Mouse (Mus musculus) embryonic facial prominence, embryonic 15.5 days (tissue): Measurements from ENCODE around the gene Cnpy1. TPM values are rescaled to one million over a fixed set of nuclear protein-coding genes. Genes with fewer than 3 reads are reported as not detected.

Experiments
- ATAC-seq: fragments of 200-750 bp; cut with Nextera tagmentation; 2 replicates; pipeline ENCODE4 v1.8.0; 2017; ENCODE audit warnings: low read depth, moderate TSS enrichment; ENCODE audit not compliant: insufficient number of reproducible peaks, low FRiP score, low TSS enrichment
- H3K27ac ChIP-seq: fragments of 300-500 bp; sonication (generic); replicated peaks from 2 replicates; pipeline ENCODE4 v1.5.1; 2015; ENCODE audit warnings: mild to moderate bottlenecking, inconsistent platforms
- H3K27me3 ChIP-seq: fragments of 300-500 bp; sonication (generic); 2 replicates; pipeline ENCODE4 v1.6.1; 2015; ENCODE audit warnings: inconsistent platforms
- H3K36me3 ChIP-seq: fragments of 300-500 bp; sonication (generic); 2 replicates; pipeline ENCODE4 v1.6.1; 2015; ENCODE audit warnings: mild to moderate bottlenecking, inconsistent platforms
- H3K4me1 ChIP-seq: fragments of 300-500 bp; sonication (generic); 2 replicates; pipeline ENCODE4 v1.6.1; 2015; ENCODE audit warnings: inconsistent platforms
- H3K4me2 ChIP-seq: fragments of 300-500 bp; sonication (generic); replicated peaks from 2 replicates; pipeline ENCODE4 v1.6.1; 2015; ENCODE audit warnings: mild to moderate bottlenecking, inconsistent platforms
- H3K4me3 ChIP-seq: fragments of 300-500 bp; sonication (generic); replicated peaks from 2 replicates; pipeline ENCODE4 v1.5.1; 2015; ENCODE audit warnings: mild to moderate bottlenecking, inconsistent platforms
- H3K9ac ChIP-seq: fragments of 300-500 bp; sonication (generic); 2 replicates; pipeline ENCODE4 v1.6.1; 2015; ENCODE audit warnings: inconsistent platforms
- H3K9me3 ChIP-seq: fragments of 300-500 bp; sonication (generic); replicated peaks from 2 replicates; pipeline ENCODE4 v1.6.1; 2016; ENCODE audit warnings: inconsistent platforms
- WGBS: fragments of 180-500 bp; shearing (Covaris S2); methylation state at CpG from one replicate; pipeline ENCODE4 v1.1.7; 2015; 5-methylcytosine and 5-hydroxymethylcytosine counted together
- polyA plus RNA-seq: library from polyadenylated mRNA; unstranded; fragments of >200 nt; fragmentation: Nextera tagmentation; extraction: Ambion mirVana; gene quantifications from 2 replicates; pipeline ENCODE4 v1.2.1, GENCODE M21; 2015

The Cnpy1 gene
- polyA plus RNA-seq, 1 experiment from 2014 or later: 1.6 TPM

DNA sequence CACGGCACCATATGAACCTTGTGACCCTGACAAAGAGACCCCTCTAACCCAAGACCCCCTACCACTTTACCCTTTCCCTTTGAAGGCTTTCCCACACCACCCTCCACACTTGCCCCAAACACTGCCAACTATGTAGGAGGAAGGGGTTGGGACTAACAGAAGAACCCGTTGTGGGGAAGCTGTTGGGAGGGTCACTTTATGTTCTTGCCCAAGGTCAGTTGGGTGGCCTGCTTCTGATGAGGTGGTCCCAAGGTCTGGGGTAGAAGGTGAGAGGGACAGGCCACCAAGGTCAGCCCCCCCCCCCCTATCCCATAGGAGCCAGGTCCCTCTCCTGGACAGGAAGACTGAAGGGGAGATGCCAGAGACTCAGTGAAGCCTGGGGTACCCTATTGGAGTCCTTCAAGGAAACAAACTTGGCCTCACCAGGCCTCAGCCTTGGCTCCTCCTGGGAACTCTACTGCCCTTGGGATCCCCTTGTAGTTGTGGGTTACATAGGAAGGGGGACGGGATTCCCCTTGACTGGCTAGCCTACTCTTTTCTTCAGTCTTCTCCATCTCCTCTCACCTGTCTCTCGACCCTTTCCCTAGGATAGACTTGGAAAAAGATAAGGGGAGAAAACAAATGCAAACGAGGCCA is 76.3 kb downstream of the Cnpy1 start:
- WGBS: 10% methylated on average over 5 of the region's 5 CpGs
- ATAC-seq: no peak
- no peak overlapping the region for H3K9ac ChIP-seq
- H3K4me2 ChIP-seq: no peak overlapping the region
- H3K27me3 ChIP-seq: peaks cover 94% of the 10 kb centered on the region
- H3K36me3 ChIP-seq: no peaks in the 10 kb centered on the region
- H3K9me3 ChIP-seq: no peaks in the 10 kb centered on the region
- H3K4me1 ChIP-seq: peaks cover 30% of the 10 kb centered on the region
- H3K4me3 ChIP-seq: no peak overlapping the region
- H3K27ac ChIP-seq: no peak overlapping the region

DNA sequence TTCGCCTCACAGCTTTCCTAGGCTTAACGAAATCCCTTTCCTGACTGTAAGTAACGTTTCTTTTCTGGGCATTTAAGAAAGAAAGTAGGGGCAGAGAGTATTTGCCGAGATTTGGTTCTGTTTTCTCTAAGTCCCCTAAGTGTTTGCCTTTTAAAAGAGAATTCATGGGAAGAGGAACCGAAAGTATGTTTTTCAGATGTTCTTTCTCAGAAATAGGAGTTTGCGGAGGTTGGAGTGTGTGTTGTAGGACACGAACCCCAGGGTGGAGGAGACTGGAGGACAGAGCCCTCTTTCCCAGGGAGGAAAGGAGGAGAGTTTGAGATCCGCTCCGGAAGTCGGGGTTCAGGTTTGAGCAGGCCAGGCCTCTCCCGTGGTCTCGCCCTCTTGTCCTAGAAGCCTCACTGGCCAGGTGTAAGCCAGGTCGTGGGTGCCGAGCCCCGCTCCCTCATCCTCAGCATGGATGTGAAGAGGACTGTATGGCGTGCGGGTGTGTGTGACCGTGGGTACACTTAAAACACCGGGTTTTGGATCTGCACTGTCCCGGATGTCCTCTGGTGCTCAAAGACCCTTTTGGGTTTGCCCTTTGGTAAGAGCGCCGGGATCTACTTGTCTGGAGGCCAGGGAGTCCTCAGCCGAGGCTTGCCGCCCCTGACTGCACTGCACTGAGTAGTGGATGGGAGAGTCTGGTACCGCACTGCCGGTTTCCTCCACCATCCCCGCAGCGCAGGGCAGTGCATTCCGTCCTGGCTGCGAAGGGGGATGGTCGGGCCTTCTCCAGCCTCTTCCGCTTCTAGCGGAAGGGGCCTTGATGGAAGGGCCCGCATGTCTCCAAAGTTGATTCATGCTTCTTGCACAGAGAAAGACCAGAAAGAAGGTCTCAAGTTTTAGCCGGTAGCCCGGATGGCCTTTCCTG is 77.1 kb downstream of the Cnpy1 start:
- 1% methylated on average over 36 of the region's 36 CpGs for WGBS
- no peaks in the 10 kb centered on the region for H3K9me3 ChIP-seq
- no peak overlapping the region for H3K27ac ChIP-seq
- H3K4me3 ChIP-seq: 0 out of 2 replicates have a peak overlapping the region, but pooled peaks have one; percentile 4
- peaks cover 30% of the 10 kb centered on the region for H3K4me1 ChIP-seq
- H3K36me3 ChIP-seq: no peaks in the 10 kb centered on the region
- H3K4me2 ChIP-seq: peak overlapping the region; percentile 4; the same call in 1 of the 2 replicates
- no peak overlapping the region for H3K9ac ChIP-seq
- ATAC-seq: no peak
- peaks cover 94% of the 10 kb centered on the region for H3K27me3 ChIP-seq

DNA sequence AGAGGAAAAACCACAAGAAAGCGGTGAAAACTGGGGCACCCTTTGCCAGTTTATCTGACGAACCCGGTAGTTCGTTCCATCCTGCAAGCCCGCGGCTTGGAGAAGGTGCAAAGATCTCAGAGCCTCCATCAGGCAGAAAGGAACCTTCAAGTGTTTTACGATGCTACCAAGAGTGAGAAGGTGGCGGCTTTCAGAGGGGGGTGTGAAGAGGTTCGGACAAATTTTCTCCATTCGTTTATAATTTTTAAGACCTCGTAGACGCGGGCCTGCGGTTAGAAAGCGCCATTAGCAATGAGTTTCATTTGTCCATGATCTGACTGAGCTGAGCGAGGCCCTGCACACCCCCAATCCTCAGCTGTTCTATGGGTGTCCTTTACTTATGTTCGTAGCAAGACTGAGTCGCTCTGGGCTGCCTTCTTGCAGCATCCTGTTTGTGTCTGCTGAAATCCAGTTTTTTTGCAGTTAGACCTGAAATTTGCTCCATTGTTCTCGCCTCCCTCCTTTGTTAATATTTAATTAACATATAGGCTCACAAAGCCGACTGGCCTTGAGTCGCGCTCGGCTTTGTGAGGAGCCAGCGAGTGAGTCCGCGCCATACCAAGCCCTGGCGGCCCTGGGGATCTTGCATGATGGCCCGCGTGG is 77.9 kb downstream of the Cnpy1 start:
- Histone ChIP-seq H3K27me3 (peaks cover 92% of the 10 kb centered on the region), H3K4me3 (0 out of 2 replicates have a peak overlapping the region, but pooled peaks have one; percentile 4), H3K27ac (no peak overlapping the region), H3K36me3 (no peaks in the 10 kb centered on the region), H3K9ac (no peak overlapping the region), H3K4me1 (peaks cover 30% of the 10 kb centered on the region), H3K4me2 (peak overlapping the region; percentile 4; the same call in 1 of the 2 replicates), H3K9me3 (no peaks in the 10 kb centered on the region)
- no peak for ATAC-seq
- WGBS: 2% methylated on average over 29 of the region's 29 CpGs

DNA sequence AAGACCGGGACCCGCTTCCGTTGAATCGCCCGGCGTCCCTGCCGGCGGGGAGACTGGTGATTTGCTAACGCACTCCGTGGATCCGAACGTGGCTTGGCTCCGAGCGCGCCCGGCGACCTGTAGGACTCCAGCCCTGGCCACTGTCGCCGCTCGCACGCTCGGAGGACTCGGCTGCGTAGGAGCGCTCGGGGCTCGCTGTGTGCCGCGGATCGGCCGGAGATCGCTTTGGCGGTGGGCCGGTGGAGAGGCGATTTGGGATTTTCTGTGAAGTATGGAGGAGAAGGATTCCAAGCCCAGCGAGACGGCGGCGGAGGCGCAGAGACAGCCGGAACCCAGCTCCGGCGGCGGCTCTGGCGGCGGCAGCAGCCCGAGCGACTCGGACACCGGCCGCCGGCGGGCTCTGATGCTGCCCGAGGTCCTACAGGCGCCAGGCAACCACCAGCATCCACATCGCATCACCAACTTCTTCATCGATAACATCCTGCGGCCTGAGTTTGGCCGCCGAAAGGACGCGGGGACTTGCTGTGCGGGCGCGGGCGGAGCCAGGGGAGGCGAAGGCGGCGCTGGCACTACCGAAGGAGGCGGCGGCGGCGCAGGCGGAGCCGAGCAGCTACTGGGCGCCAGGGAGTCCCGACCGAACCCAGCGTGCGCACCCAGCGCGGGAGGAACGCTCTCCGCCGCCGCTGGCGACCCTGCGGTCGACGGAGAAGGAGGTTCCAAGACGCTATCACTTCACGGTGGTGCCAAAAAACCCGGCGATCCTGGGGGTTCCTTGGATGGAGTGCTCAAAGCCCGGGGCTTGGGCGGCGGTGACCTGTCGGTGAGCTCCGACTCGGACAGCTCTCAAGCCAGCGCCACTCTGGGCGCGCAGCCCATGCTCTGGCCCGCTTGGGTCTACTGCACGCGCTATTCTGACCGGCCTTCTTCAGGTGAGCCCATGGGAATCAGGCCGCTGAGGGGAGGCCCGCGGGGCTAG is 79.1 kb downstream of the Cnpy1 start:
- 0 out of 2 replicates have a peak overlapping the region, but pooled peaks have one; percentile 2 for H3K9ac ChIP-seq
- WGBS: under 1% methylated on average over 111 of the region's 111 CpGs

DNA sequence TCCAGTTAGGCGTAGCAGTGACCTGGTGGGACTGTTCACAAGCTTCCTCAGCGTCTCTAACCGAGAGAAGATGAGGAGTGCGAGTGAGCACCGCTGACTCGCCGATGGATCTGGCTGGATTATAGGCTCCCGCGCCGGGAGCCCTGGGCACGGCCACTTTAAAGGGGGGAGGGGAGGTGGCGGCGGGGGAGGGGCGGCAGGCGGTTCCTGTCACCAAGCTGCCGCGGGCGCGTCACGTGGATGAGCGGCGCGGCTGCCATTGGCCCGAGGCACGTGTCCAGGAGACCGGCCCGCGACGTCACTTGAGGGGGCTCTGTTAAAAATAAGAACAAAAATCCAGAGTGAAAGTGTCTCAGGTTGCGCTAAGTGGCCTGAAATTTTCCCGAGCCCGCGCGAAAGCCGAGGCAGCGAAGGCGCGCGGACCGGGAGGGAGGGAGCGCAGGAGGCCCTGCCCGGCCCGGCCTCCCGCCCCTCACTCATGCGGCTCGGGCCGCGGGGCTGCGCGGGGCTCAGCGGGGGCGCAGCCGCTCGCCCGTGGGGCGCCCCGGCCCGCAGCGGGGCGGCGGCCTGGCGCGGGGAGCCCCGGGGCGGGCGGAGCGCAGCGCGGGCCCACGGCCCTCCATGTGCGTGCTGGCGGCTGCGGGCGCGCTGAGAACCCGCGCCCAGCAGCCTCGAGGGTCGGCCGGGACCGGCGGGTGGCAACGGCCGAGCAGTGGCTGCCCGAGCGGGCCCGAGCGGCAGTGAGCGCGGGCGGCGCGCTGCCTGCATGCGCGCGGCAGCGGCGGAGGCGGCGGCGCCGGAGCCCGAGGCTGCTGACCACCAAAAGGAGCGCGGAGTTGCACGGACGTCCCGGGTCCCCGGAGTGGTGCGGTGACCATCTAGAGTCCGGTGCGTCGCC is 80.0 kb downstream of the Cnpy1 start, which contains the start of gene En2:
Gene En2, plus strand, starts transcription at position 337 of the 898 bp plus-strand sequence.
- H3K9ac ChIP-seq: 0 out of 2 replicates have a peak within 1 kb of the TSS, but pooled peaks have one; percentile 2
- under 1% methylated on average over 99 of the region's 113 CpGs for WGBS
- peaks cover 92% of the 10 kb centered on the region for H3K27me3 ChIP-seq
- no peaks in the 10 kb centered on the region for H3K9me3 ChIP-seq
- peaks cover 36% of the 10 kb centered on the region for H3K4me1 ChIP-seq
- H3K4me3 ChIP-seq: peak within 1 kb of the TSS; percentile 47
- ATAC-seq: no peak; the same call in 1 of the 2 replicates
- peak within 1 kb of the TSS; percentile 99 for H3K4me2 ChIP-seq
- H3K27ac ChIP-seq: no peak within 1 kb of the TSS
- H3K36me3 ChIP-seq: no peaks in the 10 kb centered on the region

More for the DNA sequence above, 79.1 kb downstream of the Cnpy1 start:
- peak; percentile 21; the same call in 1 of the 2 replicates for ATAC-seq
- peaks cover 36% of the 10 kb centered on the region for H3K4me1 ChIP-seq
- H3K27ac ChIP-seq: no peak overlapping the region
- peak overlapping the region; percentile 99 for H3K4me2 ChIP-seq
- H3K36me3 ChIP-seq: no peaks in the 10 kb centered on the region
- H3K9me3 ChIP-seq: no peaks in the 10 kb centered on the region
- H3K4me3 ChIP-seq: peak overlapping the region; percentile 47
- H3K27me3 ChIP-seq: peaks cover 92% of the 10 kb centered on the region

DNA sequence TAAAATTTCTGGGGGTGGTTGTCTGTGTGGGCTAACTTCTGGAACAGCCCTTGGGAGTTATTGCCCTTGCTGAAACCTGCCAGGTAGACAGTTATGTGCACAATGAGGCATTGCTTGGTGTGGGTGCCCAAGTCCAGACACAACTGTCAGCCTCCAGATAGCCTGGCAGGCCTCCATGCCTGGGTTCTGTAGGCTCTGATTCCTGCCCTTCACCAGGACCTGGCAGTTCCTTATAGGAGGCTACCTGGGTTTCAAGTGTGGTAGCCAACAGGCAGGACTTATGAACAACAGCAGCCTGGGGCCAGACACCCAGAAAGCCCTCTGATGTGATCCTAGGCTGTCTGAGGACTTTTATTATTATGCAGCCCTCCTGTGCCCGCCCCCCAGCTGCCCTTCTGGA is 81.7 kb downstream of the Cnpy1 start:
- no peaks in the 10 kb centered on the region for H3K36me3 ChIP-seq
- H3K27me3 ChIP-seq: peaks cover 94% of the 10 kb centered on the region
- H3K4me3 ChIP-seq: no peak overlapping the region
- H3K9ac ChIP-seq: no peak overlapping the region
- no peak for ATAC-seq
- no peak overlapping the region for H3K4me2 ChIP-seq
- H3K4me1 ChIP-seq: peaks cover 36% of the 10 kb centered on the region
- no peaks in the 10 kb centered on the region for H3K9me3 ChIP-seq
- no peak overlapping the region for H3K27ac ChIP-seq
- whole genome bisulfite sequencing: 9% methylated on average over 1 of the region's 1 CpGs

DNA sequence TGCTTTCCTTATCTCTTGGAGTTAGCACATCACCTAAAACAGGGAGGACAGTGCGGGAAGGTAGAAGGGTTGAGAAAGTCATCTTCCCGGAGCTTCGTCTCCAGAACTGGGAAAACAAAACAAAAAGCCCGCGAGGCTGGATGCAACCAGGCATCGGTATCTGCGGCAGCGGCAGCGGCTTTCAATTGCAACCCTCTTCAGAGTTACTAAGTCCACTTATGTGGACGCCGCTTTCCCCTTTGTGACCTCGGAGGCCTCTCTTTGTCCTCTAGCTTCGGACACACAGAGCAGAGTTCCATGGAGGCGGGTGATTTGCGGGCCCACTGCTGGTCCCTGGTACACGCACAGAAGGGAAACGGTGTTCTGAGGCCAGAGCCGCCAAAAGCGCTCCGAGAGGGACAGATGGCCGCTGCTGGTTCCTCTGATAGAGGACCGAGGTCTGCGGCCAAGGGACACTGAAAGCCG is 83.6 kb downstream of the Cnpy1 start:
- Histone ChIP-seq H3K9me3 (no peaks in the 10 kb centered on the region), H3K4me2 (no peak overlapping the region), H3K36me3 (no peaks in the 10 kb centered on the region), H3K4me3 (peak overlapping the region; percentile 7; the same call in 1 of the 2 replicates), H3K4me1 (peaks cover 41% of the 10 kb centered on the region), H3K9ac (no peak overlapping the region), H3K27ac (no peak overlapping the region), H3K27me3 (peaks cover 96% of the 10 kb centered on the region)
- 1% methylated on average over 24 of the region's 24 CpGs for WGBS
- no peak for ATAC-seq

DNA sequence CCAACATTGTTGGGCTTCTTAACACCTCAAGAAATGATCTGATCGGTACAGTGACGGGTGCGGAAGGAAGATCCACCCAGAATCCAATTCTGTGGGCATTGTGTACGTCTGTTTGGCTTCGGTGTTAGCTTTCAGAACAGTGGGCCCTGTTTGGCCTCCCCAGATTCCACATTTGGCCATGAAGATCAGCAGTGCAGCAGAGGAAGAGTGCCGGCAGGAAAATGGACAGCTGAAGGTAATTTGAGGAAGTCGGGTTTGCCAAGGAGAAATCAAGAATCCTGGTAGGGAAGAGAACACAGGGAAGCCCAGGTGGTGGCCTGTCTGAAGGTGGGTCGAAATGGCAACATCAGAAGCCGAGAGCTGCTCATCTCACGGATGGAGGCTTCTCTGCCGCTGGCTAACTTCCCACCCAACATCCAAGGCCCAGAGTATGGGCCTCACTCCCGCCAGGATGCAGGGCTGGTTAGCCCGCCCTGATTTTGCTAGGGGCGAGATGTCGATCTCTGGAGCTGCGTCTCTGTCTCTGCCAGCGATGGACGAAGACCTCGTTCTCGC is 84.1 kb downstream of the Cnpy1 start:
- Histone ChIP-seq H3K36me3 (no peaks in the 10 kb centered on the region), H3K9ac (no peak overlapping the region), H3K4me2 (no peak overlapping the region), H3K4me3 (peak overlapping the region; percentile 7; the same call in 1 of the 2 replicates), H3K27ac (no peak overlapping the region), H3K4me1 (peaks cover 36% of the 10 kb centered on the region), H3K27me3 (peaks cover 96% of the 10 kb centered on the region), H3K9me3 (no peaks in the 10 kb centered on the region)
- WGBS: 2% methylated on average over 20 of the region's 20 CpGs
- no peak for ATAC-seq

DNA sequence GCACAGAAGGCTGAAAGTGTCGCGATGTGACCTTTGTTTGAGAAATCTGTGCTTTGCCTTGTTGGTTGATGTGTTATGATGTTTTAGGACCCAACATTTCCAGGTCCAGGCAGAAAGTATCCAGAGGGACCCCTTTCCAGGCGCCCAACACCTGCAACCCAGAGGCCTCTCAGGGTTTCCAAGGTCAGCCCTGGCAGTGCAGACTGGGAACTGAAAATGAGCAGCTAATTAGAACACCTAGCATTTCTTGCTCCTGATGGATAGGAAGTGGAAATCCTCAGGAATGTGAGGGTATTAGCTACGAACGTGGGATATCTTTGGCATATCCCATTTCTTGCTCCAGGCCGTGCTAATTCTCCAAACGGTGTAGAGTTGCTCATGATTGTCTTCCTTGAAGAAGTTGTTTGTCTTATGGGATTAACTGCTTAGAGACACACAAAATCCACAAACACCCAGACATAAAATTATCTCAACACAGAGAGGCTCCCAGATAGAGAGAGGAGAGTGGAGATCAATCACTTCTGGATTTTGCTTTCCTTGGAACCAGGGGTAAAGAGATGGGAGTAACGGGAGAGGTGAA is 85.6 kb downstream of the Cnpy1 start:
- Histone ChIP-seq H3K4me3 (no peak overlapping the region), H3K36me3 (no peaks in the 10 kb centered on the region), H3K9ac (no peak overlapping the region), H3K27ac (no peak overlapping the region), H3K4me2 (no peak overlapping the region), H3K9me3 (no peaks in the 10 kb centered on the region), H3K4me1 (peaks cover 21% of the 10 kb centered on the region), H3K27me3 (peaks cover 96% of the 10 kb centered on the region)
- no peak for ATAC-seq
- WGBS: 2% methylated on average over 8 of the region's 8 CpGs
